Mouse (Mus musculus) CH12.LX (cell line): ENCODE data around the gene Pdcd1lg2.

Experiments used
- CHD2 ChIP-seq: IDR thresholded peaks from 2 replicates; pipeline ENCODE4 v1.6.1; 2011; ENCODE audit warnings: low read length, improper control_type of control experiment
- CTCF ChIP-seq, 2 experiments: IDR thresholded peaks in 1 of 2; conservative IDR thresholded peaks in 1 of 2; 2 replicates each; pipeline ENCODE4 v1.5.1; 2011 to 2012; ENCODE audit warnings: low read depth in 2 of 2, low read length in 2 of 2, improper control_type of control experiment in 1 of 2, inconsistent platforms in 1 of 2, mild to moderate bottlenecking in 1 of 2, moderate library complexity in 1 of 2
- E2F4 ChIP-seq: IDR thresholded peaks from 2 replicates; pipeline ENCODE4 v1.6.1; 2011; ENCODE audit warnings: low read depth, low read length, improper control_type of control experiment; ENCODE audit not compliant: insufficient replicate concordance
- EP300 ChIP-seq: IDR thresholded peaks from 2 replicates; pipeline ENCODE4 v1.6.1; 2011; ENCODE audit warnings: low read length, improper control_type of control experiment
- HCFC1 ChIP-seq: IDR thresholded peaks from 2 replicates; pipeline ENCODE4 v1.6.1; 2012; ENCODE audit warnings: low read depth, mild to moderate bottlenecking, inconsistent platforms, low read length, improper control_type of control experiment
- JUN ChIP-seq: IDR thresholded peaks from 2 replicates; pipeline ENCODE4 v1.6.1; 2011; ENCODE audit warnings: low read depth, mild to moderate bottlenecking, low read length, improper control_type of control experiment, moderate library complexity; ENCODE audit not compliant: insufficient read depth
- MAX ChIP-seq: IDR thresholded peaks from 2 replicates; pipeline ENCODE4 v1.6.1; 2011; ENCODE audit warnings: low read length, improper control_type of control experiment
- NELFE ChIP-seq: IDR thresholded peaks from 2 replicates; pipeline ENCODE4 v1.6.1; 2011; ENCODE audit warnings: low read depth, low read length, improper control_type of control experiment
- NRF1 ChIP-seq: IDR thresholded peaks from 2 replicates; pipeline ENCODE4 v1.6.1; 2014; ENCODE audit warnings: low read depth, mild to moderate bottlenecking, inconsistent platforms, low read length, improper control_type of control experiment, moderate library complexity
- USF1 ChIP-seq: IDR thresholded peaks from 2 replicates; pipeline ENCODE4 v1.6.1; 2014; ENCODE audit warnings: low read depth, mild to moderate bottlenecking, inconsistent platforms, low read length, improper control_type of control experiment
- USF2 ChIP-seq: conservative IDR thresholded peaks from 2 replicates; pipeline ENCODE4 v1.6.1; 2011; ENCODE audit warnings: low read depth, low read length, improper control_type of control experiment

DNA sequence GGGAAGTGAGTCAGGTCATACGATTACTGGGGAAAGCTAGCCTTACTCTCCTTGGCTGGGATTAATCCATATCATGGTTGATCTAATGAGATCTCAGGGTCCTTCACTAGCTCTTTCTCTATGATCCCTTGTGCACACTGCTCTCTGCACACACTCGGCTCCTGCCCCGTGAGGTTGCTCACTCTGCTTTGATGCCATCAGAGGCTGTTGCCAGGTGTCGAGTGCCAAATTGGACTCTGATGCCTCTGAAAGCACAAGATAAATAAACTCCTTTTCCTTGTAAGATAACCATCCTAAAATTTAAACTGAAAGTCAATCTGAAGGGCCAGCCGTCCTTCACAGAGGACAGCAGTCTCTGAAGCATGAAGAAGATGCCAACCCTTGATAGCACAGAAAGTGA is 20.2 kb upstream of the Pdcd1lg2 start:
- TF ChIP-seq EP300 (no peak), CTCF (conservative IDR thresholded peaks at IDR 0.05 in 1 of 2, IDR thresholded peaks at IDR 0.05 in 1 of 2; ENCODE audit: low read depth in 2 of 2, low read length in 2 of 2) (no peak), E2F4 (no peak), NELFE (no peak), USF1 (no peak), HCFC1 (no peak), CHD2 (no peak), NRF1 (no peak), USF2 (no peak), JUN (no peak), MAX (no peak)
